Mouse (Mus musculus): Measurements from ENCODE around the gene Hlcs. TPM values are rescaled to one million over a fixed set of nuclear protein-coding genes. Genes with fewer than 3 reads are reported as not detected.

Hlcs gene
- 12.9 and 13.9 TPM in 2 replicates for polyA plus RNA-seq (2012; rRNA removed; ENCODE audit: low replicate concordance)

DNA sequence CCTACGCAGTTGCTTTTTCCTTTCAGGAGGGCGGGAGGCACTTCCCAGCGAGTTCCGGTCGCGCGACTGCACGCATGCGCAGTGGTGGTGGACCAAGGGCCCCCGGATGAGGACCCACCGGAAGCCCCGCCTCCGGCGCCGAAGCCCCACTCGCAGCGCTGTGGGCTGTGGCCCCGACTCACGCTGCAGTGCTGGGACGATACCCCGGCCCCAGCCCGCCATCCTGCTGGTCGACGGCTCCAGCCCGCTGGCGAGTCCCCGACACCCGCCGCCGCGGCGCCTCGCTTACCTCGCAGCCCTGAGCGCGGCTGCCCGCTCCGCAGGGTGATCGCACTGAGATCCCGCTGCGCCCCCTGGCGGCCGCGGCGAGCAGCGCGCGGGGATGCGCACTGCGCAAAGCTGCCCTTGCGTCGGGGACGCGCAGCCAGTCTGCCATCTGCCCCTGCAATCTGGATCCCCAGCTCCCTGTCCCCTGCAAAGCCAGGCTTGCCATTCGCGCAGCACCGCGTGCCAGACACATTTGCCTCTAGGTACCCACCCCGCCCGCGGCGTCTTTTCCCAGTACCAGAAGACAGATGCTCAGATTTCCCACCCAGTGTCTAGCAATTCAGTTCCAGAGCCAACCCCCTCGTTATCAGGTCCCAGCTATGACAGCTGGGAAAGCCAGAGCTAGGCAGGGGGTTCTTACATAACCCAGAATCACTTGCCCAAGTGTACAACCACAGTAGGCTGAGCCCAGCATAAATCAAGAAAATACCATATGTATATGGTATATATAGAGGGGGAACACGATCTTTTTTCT lies at the start of gene Hlcs:
Hlcs (minus strand) TSS at position 343 of the 802 bp plus-strand sequence.

DNA sequence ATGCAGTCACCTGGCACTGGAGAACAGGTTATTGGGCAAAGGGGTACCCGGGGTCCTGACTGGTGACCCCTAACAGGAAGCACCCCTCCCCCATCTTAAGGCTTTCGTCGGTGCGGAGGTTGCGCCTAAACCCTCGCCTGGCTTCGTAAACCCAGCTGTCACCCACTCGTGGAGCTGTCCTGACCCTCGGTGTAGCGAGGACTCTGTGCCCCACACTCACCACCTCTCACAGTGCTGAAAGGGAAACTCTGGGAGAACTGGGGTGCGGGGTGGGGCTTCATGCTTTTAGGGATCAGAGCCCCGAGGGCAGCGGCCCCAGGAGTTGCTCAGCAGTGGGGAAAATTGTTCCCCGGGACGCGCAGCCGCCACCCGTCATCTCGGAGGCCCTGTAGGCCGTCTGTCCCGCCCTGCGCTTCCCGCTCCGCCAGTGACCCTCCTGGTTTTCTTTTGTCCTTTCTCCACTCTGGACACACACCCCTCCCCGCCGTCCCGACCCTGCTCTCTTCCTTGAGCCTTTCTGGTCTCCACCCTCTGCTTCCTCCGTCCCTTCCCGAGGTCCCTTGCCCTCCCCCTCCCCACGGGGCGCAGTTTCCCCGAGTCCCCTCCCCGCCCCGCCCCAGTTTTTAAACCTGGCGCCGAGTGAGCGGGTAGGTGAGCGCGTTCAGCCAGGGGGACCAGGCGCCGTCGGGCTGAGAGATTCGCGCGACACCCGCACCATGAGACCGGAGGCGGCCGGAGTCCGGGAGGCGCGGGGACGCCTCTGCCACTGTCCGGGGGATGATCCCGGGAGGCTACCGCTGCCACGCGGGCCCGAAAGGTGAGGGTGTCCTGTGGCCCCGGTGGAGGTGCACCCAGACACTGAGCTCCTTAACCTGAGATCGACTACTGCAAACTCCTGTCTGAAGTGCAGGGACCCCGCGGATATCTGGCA lies 14.7 kb upstream of the Hlcs start, which contains the start of gene Ripply3:
Ripply3 (plus strand) TSS at position 640 of the 931 bp plus-strand sequence.

DNA sequence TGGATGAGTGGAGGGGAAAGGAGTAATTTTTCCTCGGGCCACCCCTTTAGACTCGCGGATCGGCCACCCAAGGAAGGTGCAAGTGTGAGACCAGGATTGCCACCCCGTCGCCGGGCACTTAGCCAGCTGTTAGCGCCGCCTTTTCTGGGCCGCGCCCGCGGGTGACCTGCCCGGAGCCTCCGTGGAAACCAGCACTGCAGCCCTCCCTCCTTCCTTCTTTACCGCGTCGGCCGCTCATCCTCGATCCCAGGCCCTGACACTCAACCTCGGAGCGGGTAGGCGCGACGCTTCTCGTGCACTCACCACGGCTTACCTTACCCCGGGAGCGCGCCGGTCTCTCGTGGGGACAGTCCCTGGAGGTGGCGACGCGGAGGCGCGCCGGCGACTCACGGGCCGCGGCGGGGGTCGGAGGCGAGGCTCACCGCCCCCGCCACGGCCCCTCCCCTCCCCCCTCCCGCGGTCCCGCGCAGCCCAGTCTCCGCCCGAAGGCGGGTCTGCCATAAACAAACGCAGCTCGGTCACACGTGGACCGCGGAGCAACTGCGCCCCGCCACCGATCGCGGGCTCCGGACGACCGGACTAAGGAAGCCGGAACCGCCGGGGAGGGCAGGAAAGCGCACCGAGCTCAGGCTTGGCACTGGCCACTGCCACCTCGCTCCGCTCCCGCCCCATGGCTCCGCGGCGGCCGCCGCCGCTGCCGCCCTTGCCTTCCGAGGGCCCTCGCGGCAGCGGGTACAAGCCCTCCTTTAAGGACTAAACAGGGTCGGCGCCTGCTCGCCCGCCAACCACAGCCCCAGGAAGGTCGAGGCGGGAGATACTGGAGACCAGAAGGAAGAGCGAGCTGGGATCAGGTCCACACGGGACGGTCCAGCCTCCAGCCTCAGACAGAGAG lies 228.4 kb downstream of the Hlcs start, which contains the start of gene Sim2:
Sim2 (plus strand) TSS at position 221 of the 892 bp plus-strand sequence.

Other genes starting within 250 kb of the Hlcs start
- 0.31 and 0.36 TPM in 2 replicates for gene Sim2, start 228.6 kb downstream of the Hlcs start, polyA plus RNA-seq (2012; rRNA removed; ENCODE audit: low replicate concordance)
- gene Ripply3, start 14.8 kb upstream of the Hlcs start, polyA plus RNA-seq (2012; rRNA removed; ENCODE audit: low replicate concordance): 1.9 and 2.3 TPM in 2 replicates
- 32.0 and 39.2 TPM in 2 replicates for gene Ttc3, start 57.0 kb upstream of the Hlcs start, polyA plus RNA-seq (2012; rRNA removed; ENCODE audit: low replicate concordance)
- gene Pigp, start 58.3 kb upstream of the Hlcs start, polyA plus RNA-seq (2012; rRNA removed; ENCODE audit: low replicate concordance): 19.2 and 46.8 TPM in 2 replicates
- 31.3 and 60.2 TPM in 2 replicates for gene Vps26c, start 213.3 kb upstream of the Hlcs start, polyA plus RNA-seq (2012; rRNA removed; ENCODE audit: low replicate concordance)

Measured in mammary gland, adult 2 months (tissue).